Mouse (Mus musculus): ENCODE data around the gene Ier3. TPM values are rescaled to one million over a fixed set of nuclear protein-coding genes. Genes with fewer than 3 reads are reported as not detected.

The Ier3 gene
- polyA plus RNA-seq, 1 experiment from 2014 or later = 13.9 TPM

DNA sequence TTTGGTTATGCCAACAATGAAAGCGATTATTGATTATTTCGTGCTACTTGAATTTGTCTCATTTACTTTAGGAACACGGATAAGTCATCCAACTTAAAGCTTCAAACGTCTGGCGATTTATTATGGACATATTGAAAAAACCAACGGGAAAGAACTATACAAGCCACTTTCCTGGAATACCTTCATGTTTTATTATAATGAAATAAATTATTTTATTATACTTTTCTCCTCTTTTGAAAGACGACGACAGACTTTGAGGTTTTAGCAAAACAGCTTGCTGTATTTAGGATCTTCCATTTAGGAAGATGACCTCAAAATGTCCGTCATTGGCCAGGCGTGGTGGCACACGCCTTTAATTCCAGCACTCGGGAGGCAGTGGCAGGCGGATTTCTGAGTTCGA lies 19.1 kb downstream of the Ier3 start:
- Histone ChIP-seq H3K9me3 (no peaks in the 10 kb centered on the region), H3K27ac (peak overlapping the region; percentile 23; the same call in 1 of the 2 replicates)

DNA sequence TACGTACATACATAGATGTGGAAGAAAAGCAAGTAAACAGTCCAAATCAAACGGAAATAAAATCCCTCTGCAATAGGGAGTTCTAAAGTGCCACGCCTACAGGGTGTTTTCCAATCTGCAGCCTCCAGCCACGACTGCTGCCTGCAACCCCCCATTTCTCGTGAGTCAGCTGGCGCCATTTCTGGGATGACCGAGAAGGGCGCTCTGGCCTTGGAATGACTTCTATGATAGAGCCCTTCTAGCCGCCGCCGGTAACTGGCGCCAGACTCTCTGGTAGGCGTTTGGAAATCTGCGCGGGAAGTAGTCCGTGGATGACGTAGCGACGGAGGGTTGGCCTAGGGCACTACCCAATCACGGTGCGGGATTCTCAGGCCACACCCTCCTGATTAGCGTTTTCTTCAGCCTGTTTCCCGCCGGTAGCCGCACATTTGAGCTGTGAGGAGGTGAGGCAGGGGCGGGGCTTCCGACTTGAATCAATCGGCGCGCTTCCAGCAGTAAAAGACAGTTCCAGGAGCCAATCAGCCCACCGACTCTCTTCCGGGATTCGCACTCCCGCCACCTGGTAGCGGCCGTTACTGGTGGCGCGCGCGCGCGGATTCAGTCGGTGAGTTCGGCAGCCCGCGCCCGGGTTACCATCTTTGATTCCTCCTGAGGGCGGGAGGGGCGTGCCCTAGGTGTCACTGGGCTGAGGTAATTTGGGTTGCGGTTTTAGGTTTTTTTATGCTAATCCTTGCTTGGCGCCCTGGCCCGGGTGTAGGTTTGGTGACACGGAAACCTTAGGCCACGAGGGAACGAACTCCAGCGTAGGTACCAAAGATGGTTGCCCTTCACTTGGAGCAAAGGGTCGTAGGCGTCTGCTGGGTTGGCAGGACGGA lies 19.8 kb downstream of the Ier3 start, which contains the start of gene Mdc1:
Mdc1 (plus strand) TSS at position 440 of the 875 bp plus-strand sequence.
- WGBS = under 1% methylated on average over 59 of the region's 59 CpGs
- no peaks in the 10 kb centered on the region for H3K27me3 ChIP-seq (replicated peaks)

More for the DNA sequence above, 19.1 kb downstream of the Ier3 start:
- peak overlapping the region; percentile 45 for H3K4me2 ChIP-seq (replicated peaks)
- H3K9ac ChIP-seq = no peak overlapping the region
- no peak for ATAC-seq
- 49% methylated on average over 14 of the region's 14 CpGs for WGBS
- H3K36me3 ChIP-seq = peaks cover 14% of the 10 kb centered on the region
- no peaks in the 10 kb centered on the region for H3K27me3 ChIP-seq (replicated peaks)
- H3K4me1 ChIP-seq (replicated peaks) = peaks cover 13% of the 10 kb centered on the region
- peak overlapping the region; percentile 61 for H3K4me3 ChIP-seq (replicated peaks)

DNA sequence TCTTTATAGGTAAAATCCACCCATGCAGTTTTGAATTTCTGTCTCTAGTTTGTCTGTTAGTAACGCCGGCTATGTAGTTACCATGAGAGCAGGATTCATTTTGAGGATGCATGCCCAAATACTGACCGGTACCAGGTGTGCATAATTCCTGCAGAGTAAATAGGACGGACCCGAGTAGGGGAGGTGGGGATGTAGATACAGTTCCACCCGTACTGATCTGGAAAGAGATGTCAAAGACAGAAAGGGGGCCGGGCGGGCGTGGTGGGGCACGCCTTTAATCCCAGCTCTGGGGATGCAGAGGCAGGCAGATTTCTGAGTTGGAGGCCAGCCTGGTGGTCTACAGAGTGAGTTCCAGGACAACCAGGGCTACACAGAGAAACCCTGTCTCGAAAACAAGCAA lies 20.5 kb downstream of the Ier3 start:
- Histone ChIP-seq H3K27me3 (replicated peaks) (no peaks in the 10 kb centered on the region), H3K4me3 (replicated peaks) (peak overlapping the region; percentile 61), H3K9ac (peak overlapping the region; percentile 60), H3K4me2 (replicated peaks) (peak overlapping the region; percentile 66), H3K36me3 (peaks cover 16% of the 10 kb centered on the region), H3K27ac (peak overlapping the region; percentile 78), H3K9me3 (no peaks in the 10 kb centered on the region), H3K4me1 (replicated peaks) (peaks cover 8% of the 10 kb centered on the region; the same call in 1 of the 2 replicates)
- WGBS = 19% methylated on average over 11 of the region's 11 CpGs
- no peak for ATAC-seq

More for the DNA sequence above, 19.8 kb downstream of the Ier3 start, which contains the start of gene Mdc1:
- H3K27ac ChIP-seq = peak within 1 kb of the TSS; percentile 78
- peak within 1 kb of the TSS; percentile 66 for H3K4me2 ChIP-seq (replicated peaks)
- peak; percentile 92 for ATAC-seq
- peaks cover 15% of the 10 kb centered on the region for H3K36me3 ChIP-seq
- peaks cover 8% of the 10 kb centered on the region; the same call in 1 of the 2 replicates for H3K4me1 ChIP-seq (replicated peaks)
- peak within 1 kb of the TSS; percentile 60 for H3K9ac ChIP-seq
- H3K9me3 ChIP-seq = no peaks in the 10 kb centered on the region
- H3K4me3 ChIP-seq (replicated peaks) = peak within 1 kb of the TSS; percentile 61

DNA sequence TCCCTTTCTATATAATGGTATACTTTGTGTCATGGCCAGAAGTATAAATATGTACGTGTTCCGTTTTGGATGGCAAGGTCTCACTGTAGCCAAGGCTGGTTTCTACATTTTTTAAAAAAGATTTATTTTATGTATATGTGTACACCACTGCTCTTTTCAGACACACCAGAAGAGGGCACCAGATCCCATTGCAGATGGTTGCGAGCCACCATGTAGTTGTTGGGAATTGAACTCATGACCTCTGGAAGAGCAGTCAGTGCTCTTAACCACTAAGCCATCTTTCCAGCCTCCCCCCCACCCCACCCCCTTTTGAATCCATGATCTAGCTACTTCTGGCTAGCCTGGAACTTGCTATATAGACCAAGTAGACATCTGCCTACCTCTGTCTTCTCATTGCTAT lies 22.0 kb downstream of the Ier3 start:
- H3K9me3 ChIP-seq = no peaks in the 10 kb centered on the region
- no peak overlapping the region for H3K4me2 ChIP-seq (replicated peaks)
- 98% methylated on average over 3 of the region's 3 CpGs for WGBS
- H3K4me3 ChIP-seq (replicated peaks) = no peak overlapping the region
- no peak for ATAC-seq
- H3K27me3 ChIP-seq (replicated peaks) = no peaks in the 10 kb centered on the region
- peaks cover 27% of the 10 kb centered on the region for H3K36me3 ChIP-seq
- no peak overlapping the region for H3K27ac ChIP-seq
- H3K9ac ChIP-seq = no peak overlapping the region
- H3K4me1 ChIP-seq (replicated peaks) = peaks cover 8% of the 10 kb centered on the region; the same call in 1 of the 2 replicates

DNA sequence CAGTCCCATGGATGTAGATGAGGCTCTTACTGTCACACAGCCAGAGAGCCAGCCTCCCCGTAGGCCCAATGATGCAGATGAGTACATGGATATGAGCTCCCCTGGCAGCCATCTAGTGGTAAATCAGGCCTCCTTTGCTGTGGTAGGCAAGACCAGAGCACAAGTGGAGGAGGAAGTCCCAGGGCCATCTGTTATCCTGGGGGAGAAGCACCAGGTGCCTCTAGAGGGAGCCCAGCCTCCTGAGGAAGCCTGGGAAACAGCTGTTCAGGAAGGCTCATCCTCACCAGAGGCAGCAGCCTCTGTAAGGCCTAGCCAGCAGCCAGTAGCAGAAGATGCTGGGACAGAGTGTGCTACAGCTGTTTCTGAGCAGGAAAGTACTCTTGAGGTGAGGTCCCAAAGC lies 26.6 kb downstream of the Ier3 start:
- peak; percentile 56 for ATAC-seq
- peaks cover 58% of the 10 kb centered on the region for H3K36me3 ChIP-seq
- no peak overlapping the region for H3K9ac ChIP-seq
- WGBS = 46% methylated on average over 1 of the region's 1 CpGs
- H3K4me2 ChIP-seq (replicated peaks) = no peak overlapping the region
- no peak overlapping the region for H3K27ac ChIP-seq
- H3K4me3 ChIP-seq (replicated peaks) = no peak overlapping the region
- no peaks in the 10 kb centered on the region for H3K9me3 ChIP-seq
- no peaks in the 10 kb centered on the region for H3K27me3 ChIP-seq (replicated peaks)
- no peaks in the 10 kb centered on the region for H3K4me1 ChIP-seq (replicated peaks)

DNA sequence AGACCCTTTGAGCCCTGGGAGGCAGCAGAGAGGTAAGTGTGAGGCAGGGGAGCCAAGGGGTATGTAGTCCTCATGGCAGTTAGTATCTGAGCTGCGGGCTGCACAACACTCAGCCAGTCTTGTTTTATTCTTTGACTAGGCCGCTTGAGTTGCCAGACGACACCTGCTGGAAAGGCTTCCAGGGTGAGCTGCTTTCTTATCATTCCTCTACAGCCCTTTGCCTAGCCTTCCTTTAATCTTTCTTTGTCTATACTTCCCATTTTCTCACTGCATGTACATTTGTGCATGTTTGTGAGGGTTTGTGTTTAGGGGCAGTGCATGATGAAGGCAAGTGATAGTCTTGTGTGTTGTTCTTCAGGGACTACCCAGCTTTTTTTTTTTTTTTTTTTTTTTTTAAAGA lies 29.5 kb downstream of the Ier3 start:
- H3K4me3 ChIP-seq (replicated peaks) = no peak overlapping the region
- 83% methylated on average over 3 of the region's 3 CpGs for WGBS
- H3K36me3 ChIP-seq = peaks cover 56% of the 10 kb centered on the region
- no peak for ATAC-seq
- H3K9ac ChIP-seq = no peak overlapping the region
- H3K27ac ChIP-seq = no peak overlapping the region
- H3K9me3 ChIP-seq = no peaks in the 10 kb centered on the region
- no peaks in the 10 kb centered on the region for H3K27me3 ChIP-seq (replicated peaks)
- no peak overlapping the region for H3K4me2 ChIP-seq (replicated peaks)
- no peaks in the 10 kb centered on the region for H3K4me1 ChIP-seq (replicated peaks)

DNA sequence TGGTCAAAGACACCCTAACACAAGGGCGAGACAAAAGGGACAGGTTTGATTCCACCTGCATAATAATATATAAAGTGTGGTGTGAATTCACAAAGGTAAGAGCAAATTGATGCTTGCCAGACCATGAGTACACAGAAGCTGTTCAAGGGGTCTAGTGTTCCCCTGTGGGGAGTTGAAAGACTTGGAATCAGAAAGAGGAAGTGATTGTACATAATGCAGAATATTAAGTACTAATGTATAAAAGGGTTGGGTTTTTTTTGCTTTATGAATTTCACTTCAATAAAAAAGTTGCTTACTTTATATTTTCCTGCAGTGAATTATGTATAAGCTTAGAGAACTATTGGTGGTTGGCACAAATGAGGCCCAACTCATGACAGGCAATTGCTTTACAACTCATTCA lies 37.9 kb downstream of the Ier3 start:
- Histone ChIP-seq H3K4me1 (replicated peaks) (peaks cover 10% of the 10 kb centered on the region; the same call in 1 of the 2 replicates), H3K4me3 (replicated peaks) (no peak overlapping the region), H3K27me3 (replicated peaks) (no peaks in the 10 kb centered on the region), H3K9ac (no peak overlapping the region), H3K27ac (no peak overlapping the region), H3K4me2 (replicated peaks) (no peak overlapping the region), H3K36me3 (peaks cover 14% of the 10 kb centered on the region; the same call in 1 of the 2 replicates), H3K9me3 (no peaks in the 10 kb centered on the region)
- WGBS = 91% methylated on average over 1 of the region's 1 CpGs
- ATAC-seq = no peak

DNA sequence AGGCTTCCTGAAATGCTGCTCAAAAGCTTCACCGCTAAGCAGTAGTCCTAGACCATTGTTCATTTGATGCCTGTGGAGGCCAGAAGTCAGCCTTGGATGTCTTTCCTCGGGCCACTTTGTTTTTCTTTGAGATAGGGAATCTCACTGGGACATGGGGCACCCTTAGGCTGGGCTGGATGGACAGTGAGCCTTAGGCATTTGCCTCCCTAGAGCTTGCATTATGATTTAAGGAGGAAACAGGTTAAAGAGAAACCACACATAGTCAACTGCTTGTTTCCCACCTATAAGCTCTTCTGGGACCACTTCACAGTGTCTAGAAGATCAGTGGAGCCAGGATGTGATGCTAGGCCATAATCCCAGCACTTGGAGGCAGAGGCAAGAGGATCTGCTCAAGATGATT lies 38.4 kb downstream of the Ier3 start:
- 72% methylated on average over 2 of the region's 2 CpGs for WGBS
- no peaks in the 10 kb centered on the region for H3K27me3 ChIP-seq (replicated peaks)
- no peak for ATAC-seq

DNA sequence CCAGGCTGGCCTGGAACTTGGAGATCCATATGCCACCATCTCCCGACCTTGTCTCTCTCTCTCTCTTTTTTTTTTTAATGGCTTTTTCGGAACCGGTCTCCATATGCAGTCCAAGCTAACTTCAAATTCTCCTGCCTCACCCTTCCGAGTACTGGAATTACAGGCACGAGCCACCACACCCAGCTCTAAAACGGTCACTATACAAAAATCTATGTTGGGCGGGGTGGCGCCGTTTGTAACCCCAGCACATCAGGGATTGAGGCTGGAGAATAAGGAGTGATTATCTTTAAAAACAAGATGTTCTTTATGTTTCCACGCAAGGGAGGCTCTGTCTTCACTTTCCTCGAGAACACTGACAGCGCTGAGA lies 39.3 kb downstream of the Ier3 start:
- ATAC-seq = peak; percentile 19
- peaks cover 18% of the 10 kb centered on the region for H3K4me1 ChIP-seq (replicated peaks)
- H3K4me3 ChIP-seq (replicated peaks) = peak overlapping the region; percentile 88
- 3% methylated on average over 12 of the region's 12 CpGs for WGBS
- H3K27ac ChIP-seq = peak overlapping the region; percentile 92
- H3K9me3 ChIP-seq = no peaks in the 10 kb centered on the region
- H3K36me3 ChIP-seq = peaks cover 13% of the 10 kb centered on the region; the same call in 1 of the 2 replicates
- H3K27me3 ChIP-seq (replicated peaks) = no peaks in the 10 kb centered on the region
- peak overlapping the region; percentile 85 for H3K9ac ChIP-seq
- peak overlapping the region; percentile 74 for H3K4me2 ChIP-seq (replicated peaks)

More for the DNA sequence above, 38.4 kb downstream of the Ier3 start:
- peaks cover 13% of the 10 kb centered on the region; the same call in 1 of the 2 replicates for H3K36me3 ChIP-seq
- no peak overlapping the region for H3K4me2 ChIP-seq (replicated peaks)
- H3K27ac ChIP-seq = no peak overlapping the region
- no peak overlapping the region for H3K4me3 ChIP-seq (replicated peaks)
- H3K4me1 ChIP-seq (replicated peaks) = peaks cover 12% of the 10 kb centered on the region
- H3K9ac ChIP-seq = no peak overlapping the region
- H3K9me3 ChIP-seq = no peaks in the 10 kb centered on the region

DNA sequence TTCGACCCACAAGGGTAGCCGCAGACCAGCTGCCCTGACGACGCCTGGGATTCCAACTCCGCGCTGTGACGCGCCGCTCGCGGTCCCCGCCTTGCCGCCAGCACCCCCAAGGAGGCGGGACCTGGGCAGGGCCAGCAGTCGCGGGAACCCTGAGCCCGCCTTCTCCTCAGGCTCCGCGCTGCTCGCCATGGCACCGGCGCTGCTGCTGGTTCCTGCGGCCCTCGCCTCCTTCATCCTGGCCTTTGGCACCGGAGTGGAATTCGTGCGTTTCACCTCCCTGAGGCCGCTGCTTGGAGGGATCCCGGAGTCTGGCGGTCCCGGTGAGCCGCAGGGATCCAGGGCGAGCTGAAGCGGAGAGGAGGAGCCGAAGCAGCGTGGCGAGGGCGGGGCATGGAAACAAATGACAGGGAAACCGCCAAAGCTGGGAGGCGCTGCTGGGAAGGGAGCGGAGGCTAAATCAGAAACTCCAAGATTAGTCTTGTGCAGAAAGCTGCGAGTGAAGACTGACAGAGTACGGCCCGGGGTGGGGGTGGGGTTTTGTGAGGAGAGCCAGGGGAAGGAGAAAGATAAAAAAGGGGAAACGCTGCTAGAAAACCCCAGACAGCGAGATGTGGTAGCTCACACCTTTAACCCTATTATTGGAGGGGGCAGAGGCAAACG lies 39.8 kb downstream of the Ier3 start, which contains the start of gene Nrm:
Nrm (plus strand) TSS at position 121 of the 660 bp plus-strand sequence.
- Histone ChIP-seq H3K4me1 (replicated peaks) (peaks cover 18% of the 10 kb centered on the region), H3K4me3 (replicated peaks) (peak within 1 kb of the TSS; percentile 88), H3K9me3 (no peaks in the 10 kb centered on the region), H3K27me3 (replicated peaks) (no peaks in the 10 kb centered on the region), H3K36me3 (peaks cover 13% of the 10 kb centered on the region; the same call in 1 of the 2 replicates), H3K4me2 (replicated peaks) (peak within 1 kb of the TSS; percentile 74), H3K27ac (peak within 1 kb of the TSS; percentile 92), H3K9ac (peak within 1 kb of the TSS; percentile 85)
- WGBS = under 1% methylated on average over 47 of the region's 47 CpGs
- peak; percentile 95 for ATAC-seq

DNA sequence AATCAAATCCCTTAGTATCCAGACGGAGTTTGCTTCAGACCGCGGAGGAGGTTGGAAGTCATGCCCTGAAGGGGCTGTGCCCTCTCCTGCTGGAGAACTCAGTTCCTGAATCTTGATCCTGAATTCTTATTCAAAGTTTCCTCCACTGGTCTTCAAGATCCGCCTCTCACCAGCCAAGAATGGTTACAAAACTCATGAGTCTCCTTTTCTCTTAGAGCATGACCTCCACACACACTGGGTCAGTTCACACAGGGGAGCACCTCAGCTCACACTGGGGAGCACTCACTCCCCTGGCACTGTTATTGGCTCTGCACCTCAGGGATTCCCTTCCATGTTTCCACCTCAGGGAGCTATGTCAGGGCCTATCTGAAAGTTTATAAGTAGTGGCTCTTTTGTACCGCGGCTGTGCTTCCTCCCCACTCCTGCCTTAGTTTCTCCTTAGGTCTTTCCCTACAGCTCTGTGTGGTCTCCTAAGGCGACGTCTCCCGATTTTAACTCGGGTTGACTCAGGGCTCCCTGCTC lies 43.4 kb downstream of the Ier3 start:
- Histone ChIP-seq H3K9ac (peak overlapping the region; percentile 71), H3K4me1 (replicated peaks) (peaks cover 43% of the 10 kb centered on the region), H3K9me3 (no peaks in the 10 kb centered on the region), H3K4me2 (replicated peaks) (peak overlapping the region; percentile 94), H3K27me3 (replicated peaks) (no peaks in the 10 kb centered on the region), H3K36me3 (0 out of 2 replicates have a peak, but pooled peaks cover 2% of the 10 kb centered on the region), H3K4me3 (replicated peaks) (peak overlapping the region; percentile 64), H3K27ac (peak overlapping the region; percentile 98)
- 31% methylated on average over 10 of the region's 10 CpGs for WGBS
- no peak for ATAC-seq

Measured in intestine, embryonic 15.5 days (tissue).